Mouse (Mus musculus) lung, embryonic 16.5 days (tissue): ENCODE measurements around the gene Tm9sf3. TPM values are rescaled to one million over a fixed set of nuclear protein-coding genes. Genes with fewer than 3 reads are reported as not detected.

ENCODE experiments used
- ATAC-seq: fragments of 200-750 bp; cut with Nextera tagmentation; 2 replicates; pipeline ENCODE4 v1.8.0; 2017; ENCODE audit warnings: low read depth, mild to moderate bottlenecking, moderate library complexity
- H3K27ac ChIP-seq: fragments of 300-500 bp; sonication (generic); 2 replicates; pipeline ENCODE4 v1.5.1; 2014; ENCODE audit warnings: mild to moderate bottlenecking, control low read depth, low read length
- H3K27me3 ChIP-seq: fragments of 300-500 bp; sonication (generic); 2 replicates; pipeline ENCODE4 v1.6.1; 2014; ENCODE audit warnings: low read depth, low read length, mixed read lengths; ENCODE audit not compliant: control insufficient read depth, insufficient read depth
- H3K36me3 ChIP-seq: fragments of 300-500 bp; sonication (generic); 2 replicates; pipeline ENCODE4 v1.6.1; 2014; ENCODE audit warnings: low read length; ENCODE audit not compliant: control insufficient read depth, insufficient read depth
- H3K4me1 ChIP-seq: fragments of 300-500 bp; sonication (generic); replicated peaks from 2 replicates; pipeline ENCODE4 v1.6.1; 2014; ENCODE audit warnings: low read length, mixed read lengths; ENCODE audit not compliant: control insufficient read depth, insufficient read depth
- H3K4me2 ChIP-seq: fragments of 300-500 bp; sonication (generic); 2 replicates; pipeline ENCODE4 v1.6.1; 2014; ENCODE audit warnings: low read depth, low read length, control low read depth
- H3K4me3 ChIP-seq: fragments of 300-500 bp; sonication (generic); 2 replicates; pipeline ENCODE4 v1.5.1; 2014; ENCODE audit warnings: mild to moderate bottlenecking, low read length, control low read depth
- H3K9ac ChIP-seq: fragments of 300-500 bp; sonication (generic); 2 replicates; pipeline ENCODE4 v1.6.1; 2014; ENCODE audit warnings: low read length, control low read depth
- H3K9me3 ChIP-seq: fragments of 300-500 bp; sonication (generic); 2 replicates; pipeline ENCODE4 v1.6.1; 2016; ENCODE audit warnings: low read length; ENCODE audit not compliant: control insufficient read depth
- WGBS: fragments of 180-500 bp; shearing (Covaris S2); extraction: QIAGEN DNeasy Blood & Tissue Kit; methylation state at CpG from one replicate; pipeline ENCODE4 v1.1.7; 2014; 5-methylcytosine and 5-hydroxymethylcytosine counted together
- polyA plus RNA-seq: library from polyadenylated mRNA; unstranded; fragments of >200 nt; fragmentation: Nextera tagmentation; extraction: Ambion mirVana; gene quantifications from 2 replicates; pipeline ENCODE4 v1.2.1, GENCODE M21; 2015

Tm9sf3 gene
- polyA plus RNA-seq, 1 experiment from 2014 or later = 135 TPM

- Histone ChIP-seq H3K4me3 (no peak overlapping the region), H3K36me3 (no peaks in the 10 kb centered on the region), H3K27me3 (no peaks in the 10 kb centered on the region), H3K9me3 (no peaks in the 10 kb centered on the region), H3K4me2 (no peak overlapping the region), H3K9ac (no peak overlapping the region), H3K27ac (no peak overlapping the region), H3K4me1 (no peaks in the 10 kb centered on the region)
- 76% methylated on average over 6 of the region's 6 CpGs for WGBS
- ATAC-seq = no peak
These were observed 24.8 kb upstream of the Tm9sf3 start for GRCm38 (mm10) chr19:41288568-41288967.

- Histone ChIP-seq H3K9me3 (no peaks in the 10 kb centered on the region), H3K27me3 (no peaks in the 10 kb centered on the region), H3K4me1 (no peaks in the 10 kb centered on the region), H3K9ac (no peak overlapping the region), H3K27ac (no peak overlapping the region), H3K4me3 (no peak overlapping the region), H3K4me2 (no peak overlapping the region), H3K36me3 (no peaks in the 10 kb centered on the region)
- ATAC-seq = no peak
- 81% methylated on average over 7 of the region's 7 CpGs for WGBS
These were observed 23.4 kb upstream of the Tm9sf3 start for GRCm38 (mm10) chr19:41287224-41287623.

DNA sequence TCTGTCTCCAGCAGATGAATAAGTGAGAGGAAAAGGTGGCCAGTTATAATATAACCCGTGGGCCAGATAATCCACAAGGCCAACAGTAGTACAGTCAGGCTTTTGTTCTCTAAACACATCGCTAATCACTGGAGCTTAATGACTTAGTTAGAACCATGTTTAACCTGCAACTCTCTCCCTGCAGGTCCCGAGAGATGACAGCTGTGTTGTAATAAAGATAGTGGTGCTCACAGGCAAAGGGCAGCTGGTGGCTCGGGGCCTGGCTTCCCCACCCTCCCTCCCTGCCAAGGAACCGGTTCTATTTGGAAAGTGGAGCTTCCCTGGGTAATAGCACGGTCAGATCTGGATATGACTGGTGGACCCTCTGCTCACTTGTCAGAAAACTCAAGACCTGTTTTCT lies 20.7 kb upstream of the Tm9sf3 start:
- no peak for ATAC-seq
- WGBS = 36% methylated on average over 6 of the region's 6 CpGs
- no peak overlapping the region for H3K9ac ChIP-seq
- no peak overlapping the region for H3K4me3 ChIP-seq
- no peak overlapping the region for H3K27ac ChIP-seq
- no peaks in the 10 kb centered on the region for H3K36me3 ChIP-seq
- H3K27me3 ChIP-seq = no peaks in the 10 kb centered on the region
- no peaks in the 10 kb centered on the region for H3K9me3 ChIP-seq
- H3K4me2 ChIP-seq = no peak overlapping the region
- no peaks in the 10 kb centered on the region for H3K4me1 ChIP-seq

DNA sequence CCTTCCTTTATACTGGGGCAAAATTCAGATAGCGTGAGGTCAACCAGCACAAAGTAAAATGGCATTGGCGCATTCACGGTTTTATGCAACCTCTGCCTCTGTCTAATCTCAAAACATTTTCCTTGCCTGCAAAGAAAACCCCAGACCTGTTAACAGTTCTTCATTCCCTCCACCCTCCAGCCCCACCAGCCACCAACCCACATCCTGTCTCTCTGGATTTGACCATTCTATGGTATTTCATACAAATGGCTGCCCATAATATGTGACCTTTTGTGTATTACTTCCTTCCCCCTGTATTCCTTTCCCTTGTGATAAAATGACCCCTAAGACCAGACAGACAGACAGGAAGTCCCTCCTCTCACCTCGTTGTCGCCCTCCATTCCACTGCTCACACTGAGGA lies 18.9 kb upstream of the Tm9sf3 start:
- 48% methylated on average over 5 of the region's 5 CpGs for WGBS
- H3K4me1 ChIP-seq = no peaks in the 10 kb centered on the region
- no peak for ATAC-seq
- H3K9me3 ChIP-seq = no peaks in the 10 kb centered on the region
- H3K27me3 ChIP-seq = no peaks in the 10 kb centered on the region; the same call in 1 of the 2 replicates
- H3K9ac ChIP-seq = no peak overlapping the region
- no peak overlapping the region for H3K27ac ChIP-seq
- no peak overlapping the region for H3K4me2 ChIP-seq
- no peaks in the 10 kb centered on the region for H3K36me3 ChIP-seq
- no peak overlapping the region for H3K4me3 ChIP-seq

GRCm38 (mm10) chr19:41282216-41282615 lies 18.4 kb upstream of the Tm9sf3 start:
- Histone ChIP-seq H3K27me3 (no peaks in the 10 kb centered on the region; the same call in 1 of the 2 replicates), H3K4me2 (no peak overlapping the region), H3K9ac (no peak overlapping the region), H3K4me1 (no peaks in the 10 kb centered on the region), H3K4me3 (no peak overlapping the region), H3K9me3 (no peaks in the 10 kb centered on the region), H3K27ac (no peak overlapping the region), H3K36me3 (no peaks in the 10 kb centered on the region)
- 82% methylated on average over 4 of the region's 4 CpGs for WGBS
- ATAC-seq = no peak

GRCm38 (mm10) chr19:41279724-41280244 lies 16.0 kb upstream of the Tm9sf3 start:
- Histone ChIP-seq H3K4me2 (no peak overlapping the region), H3K9ac (no peak overlapping the region), H3K4me1 (0 out of 2 replicates have a peak, but pooled peaks cover 2% of the 10 kb centered on the region), H3K27me3 (no peaks in the 10 kb centered on the region; the same call in 1 of the 2 replicates), H3K9me3 (no peaks in the 10 kb centered on the region), H3K36me3 (no peaks in the 10 kb centered on the region), H3K4me3 (no peak overlapping the region), H3K27ac (no peak overlapping the region)
- 65% methylated on average over 8 of the region's 8 CpGs for WGBS
- no peak for ATAC-seq

DNA sequence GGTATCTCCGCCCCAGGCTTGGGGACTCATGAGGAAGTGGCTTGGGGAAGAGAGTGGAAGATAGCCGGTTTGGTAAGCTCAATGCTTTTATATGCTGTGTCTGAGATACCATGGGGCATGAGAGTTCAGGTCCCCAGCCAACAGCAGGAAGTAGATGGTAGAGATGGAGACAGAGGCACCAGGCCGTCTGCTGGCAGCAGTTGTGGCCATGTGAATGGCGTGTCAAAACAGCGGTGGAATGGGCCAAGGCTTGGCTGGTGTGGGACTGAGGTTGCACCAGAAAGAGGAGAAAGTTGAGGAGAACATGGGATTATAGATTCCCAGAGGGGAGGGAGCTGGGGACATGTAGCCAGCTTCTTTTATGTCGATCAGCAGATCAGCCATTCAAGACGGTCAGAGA lies 14.8 kb upstream of the Tm9sf3 start:
- WGBS = 82% methylated on average over 7 of the region's 7 CpGs

DNA sequence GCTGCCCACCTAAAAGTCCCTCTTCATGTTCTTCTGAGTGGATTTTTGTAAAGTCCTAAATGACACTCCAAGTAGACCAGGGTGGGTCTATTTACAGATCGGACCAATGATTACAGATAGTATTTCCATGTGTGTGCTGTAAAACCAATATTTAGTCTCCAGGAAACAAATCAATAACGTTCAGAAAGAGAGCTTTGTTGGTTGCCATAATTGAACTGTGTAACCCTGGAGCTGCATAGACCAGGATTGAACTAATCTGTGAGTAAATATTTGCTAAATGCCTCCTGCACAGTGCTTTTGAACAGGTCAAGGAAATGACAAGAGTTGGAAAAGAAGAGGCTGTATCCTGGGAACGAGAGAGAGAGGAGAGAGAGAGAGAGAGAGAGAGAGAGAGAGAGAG lies 11.8 kb upstream of the Tm9sf3 start:
- no peaks in the 10 kb centered on the region for H3K36me3 ChIP-seq
- H3K4me1 ChIP-seq = 0 out of 2 replicates have a peak, but pooled peaks cover 2% of the 10 kb centered on the region
- no peak overlapping the region for H3K4me3 ChIP-seq
- WGBS = 43% methylated on average over 3 of the region's 3 CpGs
- H3K27ac ChIP-seq = no peak overlapping the region
- H3K4me2 ChIP-seq = no peak overlapping the region
- H3K27me3 ChIP-seq = no peaks in the 10 kb centered on the region; the same call in 1 of the 2 replicates
- H3K9ac ChIP-seq = no peak overlapping the region
- no peaks in the 10 kb centered on the region for H3K9me3 ChIP-seq
- no peak for ATAC-seq

More for the DNA sequence above, 14.8 kb upstream of the Tm9sf3 start:
- no peak overlapping the region for H3K9ac ChIP-seq
- H3K4me3 ChIP-seq = no peak overlapping the region
- no peaks in the 10 kb centered on the region; the same call in 1 of the 2 replicates for H3K27me3 ChIP-seq
- H3K36me3 ChIP-seq = no peaks in the 10 kb centered on the region
- ATAC-seq = no peak
- no peak overlapping the region for H3K4me2 ChIP-seq
- H3K27ac ChIP-seq = no peak overlapping the region
- H3K4me1 ChIP-seq = 0 out of 2 replicates have a peak, but pooled peaks cover 2% of the 10 kb centered on the region
- no peaks in the 10 kb centered on the region for H3K9me3 ChIP-seq

GRCm38 (mm10) chr19:41270906-41271305 lies 7.1 kb upstream of the Tm9sf3 start:
- H3K4me3 ChIP-seq = no peak overlapping the region
- H3K9me3 ChIP-seq = no peaks in the 10 kb centered on the region
- H3K36me3 ChIP-seq = no peaks in the 10 kb centered on the region
- H3K27me3 ChIP-seq = no peaks in the 10 kb centered on the region
- WGBS = 75% methylated on average over 7 of the region's 7 CpGs
- no peak overlapping the region for H3K27ac ChIP-seq
- H3K4me2 ChIP-seq = no peak overlapping the region
- no peak for ATAC-seq
- no peak overlapping the region for H3K9ac ChIP-seq
- 0 out of 2 replicates have a peak, but pooled peaks cover 2% of the 10 kb centered on the region for H3K4me1 ChIP-seq
